Mouse (Mus musculus) heart, embryonic 16.5 days (tissue): ENCODE data around the gene Esrra. TPM values are rescaled to one million over a fixed set of nuclear protein-coding genes. Genes with fewer than 3 reads are reported as not detected.

Experiments
- ATAC-seq: fragments of 200-750 bp; cut with Nextera tagmentation; replicated peaks from 2 replicates; pipeline ENCODE4 v1.8.0; 2017; ENCODE audit warnings: moderate number of reproducible peaks; ENCODE audit not compliant: insufficient read depth, low FRiP score; ENCODE audit errors: extremely low read depth
- H3K27ac ChIP-seq: fragments of 300-500 bp; sonication (generic); 2 replicates; pipeline ENCODE4 v1.5.1; 2014; ENCODE audit warnings: mild to moderate bottlenecking, low read length, control low read depth, moderate library complexity
- H3K27me3 ChIP-seq: fragments of 300-500 bp; sonication (generic); 2 replicates; pipeline ENCODE4 v1.6.1; 2014; ENCODE audit warnings: low read length, mixed read lengths; ENCODE audit not compliant: control insufficient read depth, insufficient read depth
- H3K36me3 ChIP-seq: fragments of 300-500 bp; sonication (generic); 2 replicates; pipeline ENCODE4 v1.6.1; 2014; ENCODE audit not compliant: control insufficient read depth, insufficient read depth
- H3K4me1 ChIP-seq: fragments of 300-500 bp; sonication (generic); 2 replicates; pipeline ENCODE4 v1.6.1; 2014; ENCODE audit warnings: low read length, mixed read lengths; ENCODE audit not compliant: control insufficient read depth, insufficient read depth
- H3K4me2 ChIP-seq: fragments of 300-500 bp; sonication (generic); 2 replicates; pipeline ENCODE4 v1.6.1; 2014; ENCODE audit warnings: low read depth, mild to moderate bottlenecking, control low read depth, low read length
- H3K4me3 ChIP-seq: fragments of 300-500 bp; sonication (generic); 2 replicates; pipeline ENCODE4 v1.5.1; 2014; ENCODE audit warnings: mild to moderate bottlenecking, control low read depth, low read length
- H3K9ac ChIP-seq: fragments of 300-500 bp; sonication (generic); 2 replicates; pipeline ENCODE4 v1.6.1; 2014; ENCODE audit warnings: low read length, control low read depth
- H3K9me3 ChIP-seq: fragments of 300-500 bp; sonication (generic); replicated peaks from 2 replicates; pipeline ENCODE4 v1.6.1; 2016; ENCODE audit warnings: low read length; ENCODE audit not compliant: control insufficient read depth
- whole genome bisulfite sequencing: fragments of 180-500 bp; shearing (Covaris S2); extraction: QIAGEN DNeasy Blood & Tissue Kit; methylation state at CpG from one replicate; pipeline ENCODE4 v1.1.7; 2014; 5-methylcytosine and 5-hydroxymethylcytosine counted together
- polyA plus RNA-seq: library from polyadenylated mRNA; unstranded; fragments of >200 nt; fragmentation: Nextera tagmentation; extraction: Ambion mirVana; gene quantifications from 2 replicates; pipeline ENCODE4 v1.2.1, GENCODE M21; 2015

The Esrra gene
- polyA plus RNA-seq, 1 experiment from 2014 or later = 43.4 TPM

DNA sequence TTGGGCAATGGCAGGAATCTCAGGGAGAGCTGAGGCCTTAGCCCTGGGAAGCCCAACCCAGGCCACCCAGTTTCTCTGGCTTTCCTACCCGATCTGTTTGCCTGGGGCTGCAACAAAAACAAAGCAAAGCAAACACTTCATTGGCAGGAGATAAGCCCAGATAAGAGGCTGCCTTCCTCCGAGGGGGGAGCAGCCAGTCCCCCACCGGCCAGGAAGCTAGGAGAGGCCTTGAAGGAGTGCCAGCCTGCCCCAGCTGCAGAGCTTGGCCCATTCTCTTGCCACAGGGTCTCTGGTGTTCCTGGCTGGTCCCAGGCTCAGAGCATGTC is 31.1 kb upstream of the Esrra start:
- no peak for ATAC-seq
- Histone ChIP-seq H3K36me3 (peaks cover 10% of the 10 kb centered on the region), H3K4me1 (peaks cover 43% of the 10 kb centered on the region), H3K4me3 (peak overlapping the region; percentile 86), H3K27me3 (no peaks in the 10 kb centered on the region), H3K9ac (peak overlapping the region; percentile 89), H3K9me3 (no peaks in the 10 kb centered on the region), H3K27ac (peak overlapping the region; percentile 100), H3K4me2 (peak overlapping the region; percentile 85)
- WGBS = 5% methylated on average over 3 of the region's 3 CpGs

DNA sequence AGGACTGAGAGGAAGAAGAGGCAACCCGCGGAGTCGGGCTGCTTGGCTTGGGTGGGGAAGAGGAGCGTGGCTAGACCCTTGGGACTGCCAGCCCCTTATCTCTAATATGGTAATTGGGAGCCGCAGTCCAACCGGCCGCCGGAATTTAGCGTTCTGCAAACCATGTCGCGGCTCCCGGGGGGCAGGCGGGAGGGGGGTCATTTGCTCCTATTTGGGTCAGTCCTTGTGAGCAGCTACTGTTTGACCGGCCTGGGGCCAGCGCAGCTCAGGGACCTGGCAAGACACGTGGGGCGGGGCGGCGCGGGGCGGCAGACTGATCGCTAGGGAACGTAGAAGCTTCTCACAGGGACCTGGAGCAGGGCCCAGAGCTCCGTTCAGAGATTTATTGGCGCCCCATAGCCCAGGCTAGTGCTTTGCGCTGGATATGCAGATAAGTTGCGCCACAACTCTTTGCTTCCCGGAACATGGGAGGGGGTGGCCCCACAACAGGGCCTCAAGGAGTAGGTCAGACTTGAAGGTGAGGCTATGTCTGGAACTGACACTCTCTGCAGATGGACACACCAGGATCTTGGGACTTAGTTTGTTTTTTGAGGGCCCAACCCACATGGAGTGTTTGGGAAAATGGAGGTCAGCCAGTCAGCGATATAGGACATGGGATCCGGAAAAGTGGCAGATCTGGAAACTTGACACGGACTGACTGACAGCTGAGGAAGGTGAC is 30.5 kb upstream of the Esrra start:
- H3K4me3 ChIP-seq = peak overlapping the region; percentile 86
- peak; percentile 56 for ATAC-seq
- H3K4me2 ChIP-seq = peak overlapping the region; percentile 85
- peak overlapping the region; percentile 100 for H3K27ac ChIP-seq
- H3K27me3 ChIP-seq = no peaks in the 10 kb centered on the region
- peaks cover 10% of the 10 kb centered on the region for H3K36me3 ChIP-seq
- 2% methylated on average over 31 of the region's 31 CpGs for WGBS
- peak overlapping the region; percentile 89 for H3K9ac ChIP-seq
- no peaks in the 10 kb centered on the region for H3K9me3 ChIP-seq
- peaks cover 43% of the 10 kb centered on the region for H3K4me1 ChIP-seq

- peak; percentile 79 for ATAC-seq
- peak overlapping the region; percentile 86 for H3K4me3 ChIP-seq
- H3K4me1 ChIP-seq = peaks cover 41% of the 10 kb centered on the region
- H3K4me2 ChIP-seq = peak overlapping the region; percentile 85
- H3K9me3 ChIP-seq = no peaks in the 10 kb centered on the region
- H3K27me3 ChIP-seq = no peaks in the 10 kb centered on the region
- H3K9ac ChIP-seq = peak overlapping the region; percentile 89
- peak overlapping the region; percentile 100 for H3K27ac ChIP-seq
- peaks cover 9% of the 10 kb centered on the region; the same call in 1 of the 2 replicates for H3K36me3 ChIP-seq
- under 1% methylated on average over 35 of the region's 35 CpGs for WGBS
Measured at GRCm38 (mm10) chr19:6951381-6951968, 29.9 kb upstream of the Esrra start.

DNA sequence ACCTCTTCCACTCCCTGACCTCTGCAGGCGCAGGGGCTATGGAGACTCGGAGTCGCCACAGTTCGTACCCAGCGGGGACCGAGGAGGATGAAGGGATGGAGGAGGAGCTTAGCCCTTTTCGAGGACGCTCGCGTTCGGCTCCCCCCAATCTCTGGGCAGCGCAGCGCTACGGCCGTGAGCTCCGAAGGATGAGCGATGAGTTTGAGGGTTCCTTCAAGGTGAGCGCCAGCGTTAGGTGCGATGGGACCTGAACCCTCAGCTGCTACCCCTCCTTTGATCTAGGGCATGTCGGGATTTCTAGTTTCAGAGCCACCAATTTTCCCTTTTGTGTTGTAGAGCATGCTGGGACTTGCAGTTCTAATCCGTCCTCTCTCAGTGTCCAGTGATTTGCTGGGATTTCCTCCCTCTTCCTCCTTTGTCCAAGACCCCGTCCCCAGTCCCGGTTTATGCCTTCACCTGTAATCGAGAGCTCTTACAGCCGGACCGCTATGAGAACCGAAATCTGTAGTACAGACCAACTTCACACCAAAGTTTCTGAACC is 29.1 kb upstream of the Esrra start:
- Histone ChIP-seq H3K9me3 (no peaks in the 10 kb centered on the region), H3K4me1 (peaks cover 37% of the 10 kb centered on the region)

DNA sequence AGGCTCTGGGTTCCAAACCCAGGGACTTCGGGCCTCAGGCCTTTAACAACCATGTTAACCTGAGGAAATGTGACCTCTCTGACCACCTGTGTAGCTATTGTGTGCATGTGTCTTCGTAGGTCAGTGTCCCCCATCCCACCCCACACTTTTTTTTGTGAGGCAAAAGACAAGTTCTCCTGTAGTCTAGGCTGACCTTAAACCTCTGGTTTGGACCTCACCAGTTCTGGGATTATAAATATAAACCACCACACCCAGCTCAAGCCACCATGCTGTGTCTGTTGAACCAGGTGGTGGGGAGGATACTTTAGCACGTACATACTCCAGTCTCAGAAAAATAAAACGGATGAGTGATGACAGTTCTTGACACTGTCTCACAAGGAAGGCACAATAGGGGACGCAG is 28.3 kb upstream of the Esrra start:
- peak overlapping the region; percentile 85 for H3K4me2 ChIP-seq
- 56% methylated on average over 5 of the region's 5 CpGs for WGBS
- H3K9ac ChIP-seq = peak overlapping the region; percentile 89
- no peak overlapping the region; the same call in 1 of the 2 replicates for H3K27ac ChIP-seq
- no peak for ATAC-seq
- peaks cover 31% of the 10 kb centered on the region for H3K4me1 ChIP-seq
- H3K36me3 ChIP-seq = 0 out of 2 replicates have a peak, but pooled peaks cover 4% of the 10 kb centered on the region
- H3K27me3 ChIP-seq = no peaks in the 10 kb centered on the region
- H3K4me3 ChIP-seq = peak overlapping the region; percentile 86
- H3K9me3 ChIP-seq = no peaks in the 10 kb centered on the region

More for the DNA sequence above, 29.1 kb upstream of the Esrra start:
- WGBS = under 1% methylated on average over 28 of the region's 28 CpGs
- ATAC-seq = peak; percentile 17; the same call in 1 of the 2 replicates
- H3K36me3 ChIP-seq = peaks cover 9% of the 10 kb centered on the region; the same call in 1 of the 2 replicates
- peak overlapping the region; percentile 100 for H3K27ac ChIP-seq
- H3K9ac ChIP-seq = peak overlapping the region; percentile 89
- peak overlapping the region; percentile 85 for H3K4me2 ChIP-seq
- H3K27me3 ChIP-seq = no peaks in the 10 kb centered on the region
- peak overlapping the region; percentile 86 for H3K4me3 ChIP-seq

DNA sequence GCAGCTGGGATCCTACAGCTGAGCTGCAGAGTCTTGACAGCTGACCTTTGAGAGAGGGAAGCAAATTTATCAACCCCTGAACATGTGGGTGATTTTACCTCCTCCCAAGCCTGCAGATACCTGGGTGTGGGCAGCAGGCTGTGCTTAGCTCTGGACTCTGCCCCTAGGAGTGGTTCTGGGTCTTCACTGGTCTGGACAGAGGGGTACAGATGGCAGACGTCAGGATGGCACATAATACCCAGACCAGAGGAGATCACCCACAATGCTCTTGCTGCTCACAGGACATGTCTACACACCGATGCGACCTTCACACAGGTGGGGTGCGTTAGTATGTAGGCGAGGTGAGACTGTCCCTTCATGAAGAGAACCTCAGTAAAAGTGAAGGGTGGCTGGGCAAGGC is 27.9 kb upstream of the Esrra start:
- H3K4me2 ChIP-seq = no peak overlapping the region
- peaks cover 27% of the 10 kb centered on the region for H3K4me1 ChIP-seq
- H3K9me3 ChIP-seq = no peaks in the 10 kb centered on the region
- H3K36me3 ChIP-seq = 0 out of 2 replicates have a peak, but pooled peaks cover 2% of the 10 kb centered on the region
- no peak overlapping the region for H3K4me3 ChIP-seq
- H3K27me3 ChIP-seq = no peaks in the 10 kb centered on the region
- no peak overlapping the region for H3K27ac ChIP-seq
- no peak overlapping the region for H3K9ac ChIP-seq
- WGBS = 85% methylated on average over 5 of the region's 5 CpGs
- no peak for ATAC-seq

- no peak overlapping the region for H3K9ac ChIP-seq
- WGBS = 77% methylated on average over 4 of the region's 4 CpGs
- no peak overlapping the region for H3K4me2 ChIP-seq
- H3K9me3 ChIP-seq = no peaks in the 10 kb centered on the region
- peaks cover 17% of the 10 kb centered on the region for H3K4me1 ChIP-seq
- no peak overlapping the region for H3K27ac ChIP-seq
- no peaks in the 10 kb centered on the region for H3K27me3 ChIP-seq
- no peak overlapping the region for H3K4me3 ChIP-seq
- 0 out of 2 replicates have a peak, but pooled peaks cover 2% of the 10 kb centered on the region for H3K36me3 ChIP-seq
- no peak for ATAC-seq
Measured at GRCm38 (mm10) chr19:6948186-6948585, 26.6 kb upstream of the Esrra start.

- H3K27ac ChIP-seq = no peak overlapping the region
- no peak overlapping the region for H3K4me2 ChIP-seq
Measured at GRCm38 (mm10) chr19:6947742-6948141, 26.1 kb upstream of the Esrra start.

DNA sequence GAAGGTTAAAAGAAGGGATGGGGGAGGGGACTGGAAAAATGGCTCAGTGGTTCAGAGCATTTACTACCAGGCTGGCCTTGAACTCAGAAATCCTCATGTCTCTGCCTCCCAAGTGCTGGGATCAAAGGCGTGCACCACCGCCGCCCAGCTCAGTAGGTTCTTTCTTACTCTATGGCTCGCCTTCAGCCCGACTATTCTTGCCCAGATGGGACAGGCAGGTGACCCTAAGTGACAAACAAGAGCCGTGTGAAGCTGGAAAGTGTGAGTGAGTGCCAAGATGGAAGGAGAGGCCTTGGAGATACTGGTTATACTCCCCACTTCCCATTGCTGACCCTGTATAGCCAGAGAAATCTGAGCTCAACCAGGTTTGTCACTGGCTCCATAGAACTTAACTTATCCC is 22.1 kb upstream of the Esrra start:
- peaks cover 18% of the 10 kb centered on the region for H3K4me1 ChIP-seq

More at GRCm38 (mm10) chr19:6947742-6948141, 26.1 kb upstream of the Esrra start:
- Histone ChIP-seq H3K4me3 (no peak overlapping the region), H3K4me1 (peaks cover 17% of the 10 kb centered on the region), H3K9ac (no peak overlapping the region), H3K9me3 (no peaks in the 10 kb centered on the region), H3K36me3 (0 out of 2 replicates have a peak, but pooled peaks cover 2% of the 10 kb centered on the region), H3K27me3 (no peaks in the 10 kb centered on the region)
- no peak for ATAC-seq
- WGBS = 58% methylated on average over 4 of the region's 4 CpGs

More for the DNA sequence above, 22.1 kb upstream of the Esrra start:
- no peak overlapping the region for H3K4me3 ChIP-seq
- no peaks in the 10 kb centered on the region for H3K9me3 ChIP-seq
- WGBS = 89% methylated on average over 6 of the region's 6 CpGs
- ATAC-seq = no peak
- H3K36me3 ChIP-seq = 0 out of 2 replicates have a peak, but pooled peaks cover 2% of the 10 kb centered on the region
- no peak overlapping the region for H3K9ac ChIP-seq
- H3K4me2 ChIP-seq = no peak overlapping the region
- no peaks in the 10 kb centered on the region for H3K27me3 ChIP-seq
- H3K27ac ChIP-seq = no peak overlapping the region
